Mouse (Mus musculus) fibroblast of lung, adult 2 months (primary cell): ENCODE results near the gene Olfr926.
"Not testable (repeated sequence)": the region's sequence is repeated elsewhere in the genome, so short reads cannot be mapped to it uniquely, and the experiment has no call there.

Experiments
- DNase-seq: peaks from one replicate; pipeline ENCODE4 v3.0.0-alpha.2; 2011; ENCODE audit warnings: low read depth

Olfr926 gene

GRCm38 (mm10) chr9:38876826-38877225, at the start of gene Olfr926:
Olfr926 (plus strand) TSS chr9:38877126.
- DNase-seq = no peak

GRCm38 (mm10) chr9:38833027-38833426, 43.9 kb upstream of the Olfr926 start:
- DNase-seq = no peak

- no peak for DNase-seq
Observed at GRCm38 (mm10) chr9:38844149-38844548, 32.8 kb upstream of the Olfr926 start, which contains the start of gene Olfr924. Olfr924 (plus strand) TSS chr9:38844449.

GRCm38 (mm10) chr9:38854760-38855159, 22.2 kb upstream of the Olfr926 start, which contains the start of gene Olfr26:
Olfr26 (plus strand) TSS chr9:38855060.
- no peak for DNase-seq

- DNase-seq = not testable (repeated sequence)
Observed at GRCm38 (mm10) chr9:38874880-38875279, 2.0 kb upstream of the Olfr926 start.
